Mouse (Mus musculus) ovary, postnatal 14 days (tissue): ENCODE measurements around the gene Chchd1.
A peak's percentile ranks its signal among the peaks of the same experiment; 100 is the strongest.

Source experiments
- DNase-seq: peaks from one replicate; pipeline ENCODE4 v3.0.0; 2022; ENCODE audit warnings: low spot score

The Chchd1 gene

GRCm38 (mm10) chr14:20725660-20726339 is 23.0 kb downstream of the Chchd1 start:
- DNase-seq = no peak

GRCm38 (mm10) chr14:20729871-20730270 is 27.1 kb downstream of the Chchd1 start:
- DNase-seq = no peak

- DNase-seq = no peak
These were observed 28.2 kb downstream of the Chchd1 start for GRCm38 (mm10) chr14:20730853-20731602.

- DNase-seq = no peak
These were observed 30.5 kb downstream of the Chchd1 start for GRCm38 (mm10) chr14:20733041-20733951.

- DNase-seq = peak; percentile 86
These were observed 31.4 kb downstream of the Chchd1 start, which contains the start of gene Ndst2 for GRCm38 (mm10) chr14:20733952-20734774. Ndst2 (minus strand) TSS chr14:20734562.

- no peak for DNase-seq
These were observed 32.2 kb downstream of the Chchd1 start for GRCm38 (mm10) chr14:20735052-20735451.

- no peak for DNase-seq
These were observed 33.1 kb downstream of the Chchd1 start for GRCm38 (mm10) chr14:20735892-20736390.

GRCm38 (mm10) chr14:20737306-20737705 is 34.5 kb downstream of the Chchd1 start:
- DNase-seq = peak; percentile 46

- no peak for DNase-seq
These were observed 35.7 kb downstream of the Chchd1 start for GRCm38 (mm10) chr14:20738511-20738910.

GRCm38 (mm10) chr14:20741301-20741700 is 38.5 kb downstream of the Chchd1 start:
- DNase-seq = no peak

- DNase-seq = no peak
These were observed 40.8 kb downstream of the Chchd1 start for GRCm38 (mm10) chr14:20743614-20744013.

GRCm38 (mm10) chr14:20746935-20747334 is 44.1 kb downstream of the Chchd1 start:
- DNase-seq = no peak

GRCm38 (mm10) chr14:20748388-20748787 is 45.6 kb downstream of the Chchd1 start:
- DNase-seq = no peak

GRCm38 (mm10) chr14:20749494-20750051 is 46.8 kb downstream of the Chchd1 start:
- DNase-seq = no peak

- no peak for DNase-seq
These were observed 47.7 kb downstream of the Chchd1 start for GRCm38 (mm10) chr14:20750503-20750902.

- no peak for DNase-seq
These were observed 51.0 kb downstream of the Chchd1 start for GRCm38 (mm10) chr14:20753792-20754191.
